In genomic region chr16:93717299-93717703, GRCm38 (mm10) we compare ENCODE assay signal across 7 mouse cellular contexts. TPM values are rescaled to one million over a fixed set of nuclear protein-coding genes. Genes with fewer than 3 reads are reported as not detected.
DNase-seq lines count a peak whose midpoint lies in the region; ATAC-seq and TF ChIP-seq lines count a peak whose summit lies in the region.

No protein-coding gene starts in this region.

- peak; percentile 40; the same call in 1 of the 2 replicates for ATAC-seq in forebrain, postnatal 0 days
- ATAC-seq in liver, embryonic 13.5 days (ENCODE audit: low read depth): peak; percentile 83
- ATAC-seq in neural tube, embryonic 13.5 days (ENCODE audit: low read depth): no peak

- H3K27ac ChIP-seq in forebrain, postnatal 0 days (ENCODE audit: low read depth, low read length): no peak overlapping the region
- peak overlapping the region; percentile 76 for H3K27ac ChIP-seq in liver, embryonic 13.5 days
- 0 out of 2 replicates have a peak overlapping the region, but pooled peaks have one; percentile 1 for H3K27ac ChIP-seq in neural tube, embryonic 13.5 days (replicated peaks)

- DNase-seq in ZHBTc4 (ENCODE audit: low read depth, low spot score): peak; percentile 92
- peak; percentile 96 for DNase-seq in cerebellum, adult 11 months
- peak; percentile 39 for DNase-seq in forebrain, postnatal 0 days
- peak; percentile 79 to 81 for DNase-seq in heart, postnatal 36 days
- peak; percentile 61 for DNase-seq in liver, embryonic 13.5 days
- DNase-seq in testis, postnatal 10 days (ENCODE audit: low spot score): peak; percentile 83

- H3K4me2 ChIP-seq in forebrain, postnatal 0 days (ENCODE audit: low read depth): no peak overlapping the region
- peak overlapping the region; percentile 40; the same call in 1 of the 2 replicates for H3K4me2 ChIP-seq in liver, embryonic 13.5 days
- no peak overlapping the region for H3K4me2 ChIP-seq in neural tube, embryonic 13.5 days

- no peaks in the 10 kb centered on the region for H3K27me3 ChIP-seq in forebrain, postnatal 0 days (ENCODE audit: insufficient read depth, low read length)
- no peaks in the 10 kb centered on the region for H3K27me3 ChIP-seq in liver, embryonic 13.5 days
- H3K27me3 ChIP-seq in neural tube, embryonic 13.5 days: peaks cover 5% of the 10 kb centered on the region; the same call in 1 of the 2 replicates

- no peak overlapping the region for H3K4me3 ChIP-seq in forebrain, postnatal 0 days (ENCODE audit: low read depth, low read length)
- no peak overlapping the region for H3K4me3 ChIP-seq in liver, embryonic 13.5 days (replicated peaks)
- H3K4me3 ChIP-seq in neural tube, embryonic 13.5 days: no peak overlapping the region

- H3K9ac ChIP-seq in forebrain, postnatal 0 days: no peak overlapping the region
- H3K9ac ChIP-seq in liver, embryonic 13.5 days: peak overlapping the region; percentile 42
- H3K9ac ChIP-seq in neural tube, embryonic 13.5 days: no peak overlapping the region

- H3K4me1 ChIP-seq in forebrain, postnatal 0 days (ENCODE audit: insufficient read depth): peaks cover 6% of the 10 kb centered on the region
- peaks cover 68% of the 10 kb centered on the region for H3K4me1 ChIP-seq in liver, embryonic 13.5 days (replicated peaks)
- H3K4me1 ChIP-seq in neural tube, embryonic 13.5 days (replicated peaks): peaks cover 36% of the 10 kb centered on the region

- whole genome bisulfite sequencing in forebrain, postnatal 0 days: 25% methylated on average over 5 of the region's 5 CpGs
- 35% methylated on average over 5 of the region's 5 CpGs for WGBS in liver, embryonic 13.5 days (ENCODE audit: insufficient replicate concordance)
- 29% methylated on average over 5 of the region's 5 CpGs for WGBS in neural tube, embryonic 13.5 days

- peaks cover 8% of the 10 kb centered on the region for H3K36me3 ChIP-seq in forebrain, postnatal 0 days (ENCODE audit: insufficient read depth)
- H3K36me3 ChIP-seq in liver, embryonic 13.5 days: 0 out of 2 replicates have a peak, but pooled peaks cover 5% of the 10 kb centered on the region
- H3K36me3 ChIP-seq in neural tube, embryonic 13.5 days: 0 out of 2 replicates have a peak, but pooled peaks cover 5% of the 10 kb centered on the region

- H3K9me3 ChIP-seq in forebrain, postnatal 0 days (ENCODE audit: low read length): no peaks in the 10 kb centered on the region
- H3K9me3 ChIP-seq in liver, embryonic 13.5 days (replicated peaks): no peaks in the 10 kb centered on the region
- H3K9me3 ChIP-seq in neural tube, embryonic 13.5 days: no peaks in the 10 kb centered on the region

- intact Hi-C loops in heart, postnatal 36 days (cut with DNase I): loop anchor here (10.0 kb wide), 1 partner anchor 658 kb away; the partner anchor contains the start of genes Pigp and Ttc3

- no peak for TF ChIP-seq CTCF in forebrain, postnatal 0 days (IDR thresholded peaks at IDR 0.05; ENCODE audit: low read depth)

RNA-seq across cellular contexts. Expression of gene Dop1b, which starts 5.6 kb away (rescaled TPM):
- total RNA-seq in forebrain, postnatal 0 days (2014; rRNA removed): 38.7 and 48.4 TPM in 2 replicates
- polyA plus RNA-seq in forebrain, postnatal 0 days (2015; fragmentation: Nextera tagmentation; extraction: Ambion mirVana): 19.4 and 22.0 TPM in 2 replicates
- 10 to 100 TPM; 16.8 to 18.1 TPM for total RNA-seq in heart, postnatal 36 days (2021)
- polyA plus RNA-seq in liver, embryonic 13.5 days (2015; fragmentation: Nextera tagmentation; extraction: Ambion mirVana): 8.7 and 10.3 TPM in 2 replicates
- 28.1 and 34.6 TPM in 2 replicates for polyA plus RNA-seq in neural tube, embryonic 13.5 days (2015; fragmentation: Nextera tagmentation; extraction: Ambion mirVana)

RNA-seq across cellular contexts. Expression of gene Cbr3, which starts 34.3 kb away (rescaled TPM):
- 1.9 and 3.8 TPM in 2 replicates for total RNA-seq in forebrain, postnatal 0 days (2014; rRNA removed)
- 5.0 and 5.3 TPM in 2 replicates for polyA plus RNA-seq in forebrain, postnatal 0 days (2015; fragmentation: Nextera tagmentation; extraction: Ambion mirVana)
- 1 to 10 TPM; 2.9 to 3.6 TPM for total RNA-seq in heart, postnatal 36 days (2021)
- 0.16 and 0.28 TPM in 2 replicates for polyA plus RNA-seq in liver, embryonic 13.5 days (2015; fragmentation: Nextera tagmentation; extraction: Ambion mirVana)
- 1.0 and 1.1 TPM in 2 replicates for polyA plus RNA-seq in neural tube, embryonic 13.5 days (2015; fragmentation: Nextera tagmentation; extraction: Ambion mirVana)

Comparison
In these comparisons a context has a peak if more than half of its experiments do, and no peak if none do; other contexts are left out.
1. DNase-seq: peak in every context shown above with its lines; median percentile 96 in cerebellum, adult 11 months; 92 in ZHBTc4; 83 in testis, postnatal 10 days; 80 in heart, postnatal 36 days; 61 in liver, embryonic 13.5 days; 39 in forebrain, postnatal 0 days.